Mouse (Mus musculus) hindbrain, embryonic 16.5 days (tissue): ENCODE results near the gene Rcan1. TPM values are rescaled to one million over a fixed set of nuclear protein-coding genes. Genes with fewer than 3 reads are reported as not detected.

Experiments
- ATAC-seq: fragments of 200-750 bp; cut with Nextera tagmentation; 2 replicates; pipeline ENCODE4 v1.8.0; 2017; ENCODE audit warnings: moderate TSS enrichment, moderate library complexity
- H3K27ac ChIP-seq: fragments of 300-500 bp; sonication (generic); 2 replicates; pipeline ENCODE4 v1.5.1; 2014; ENCODE audit warnings: low read depth, mild to moderate bottlenecking, control low read depth, low read length, moderate library complexity
- H3K27me3 ChIP-seq: fragments of 300-500 bp; sonication (generic); replicated peaks from 2 replicates; pipeline ENCODE4 v1.6.1; 2014; ENCODE audit warnings: low read length; ENCODE audit not compliant: control insufficient read depth, insufficient read depth
- H3K36me3 ChIP-seq: fragments of 300-500 bp; sonication (generic); 2 replicates; pipeline ENCODE4 v1.6.1; 2014; ENCODE audit warnings: mild to moderate bottlenecking, low read length, moderate library complexity, mixed read lengths; ENCODE audit not compliant: control insufficient read depth, insufficient read depth
- H3K4me1 ChIP-seq: fragments of 300-500 bp; sonication (generic); 2 replicates; pipeline ENCODE4 v1.6.1; 2014; ENCODE audit warnings: low read depth, low read length; ENCODE audit not compliant: control insufficient read depth, insufficient read depth
- H3K4me2 ChIP-seq: fragments of 300-500 bp; sonication (generic); 2 replicates; pipeline ENCODE4 v1.6.1; 2014; ENCODE audit warnings: mild to moderate bottlenecking, low read length, control low read depth, moderate library complexity
- H3K4me3 ChIP-seq: fragments of 300-500 bp; sonication (generic); 2 replicates; pipeline ENCODE4 v1.5.1; 2014; ENCODE audit warnings: mild to moderate bottlenecking, low read length, control low read depth, moderate library complexity
- H3K9ac ChIP-seq: fragments of 300-500 bp; sonication (generic); 2 replicates; pipeline ENCODE4 v1.6.1; 2014; ENCODE audit warnings: low read depth, mild to moderate bottlenecking, control low read depth, low read length, moderate library complexity
- H3K9me3 ChIP-seq: fragments of 300-500 bp; sonication (generic); 2 replicates; pipeline ENCODE4 v1.6.1; 2014; ENCODE audit warnings: mild to moderate bottlenecking, low read length, moderate library complexity; ENCODE audit not compliant: control insufficient read depth
- WGBS: fragments of 180-500 bp; shearing (Covaris S2); extraction: QIAGEN DNeasy Blood & Tissue Kit; methylation state at CpG from one replicate; pipeline ENCODE4 v1.1.7; 2014; 5-methylcytosine and 5-hydroxymethylcytosine counted together
- polyA plus RNA-seq: library from polyadenylated mRNA; unstranded; fragments of >200 nt; fragmentation: Nextera tagmentation; extraction: Ambion mirVana; gene quantifications from 2 replicates; pipeline ENCODE4 v1.2.1, GENCODE M21; 2015

The Rcan1 gene
- polyA plus RNA-seq, 1 experiment from 2014 or later, result 75.7 TPM

- 90% methylated on average over 8 of the region's 8 CpGs for WGBS
- Histone ChIP-seq H3K27me3 (peaks cover 15% of the 10 kb centered on the region), H3K9me3 (no peaks in the 10 kb centered on the region), H3K9ac (no peak overlapping the region), H3K36me3 (no peaks in the 10 kb centered on the region), H3K4me2 (no peak overlapping the region), H3K4me1 (peaks cover 10% of the 10 kb centered on the region), H3K4me3 (no peak overlapping the region), H3K27ac (no peak overlapping the region)
- ATAC-seq, result no peak
These were observed 29.9 kb upstream of the Rcan1 start for GRCm38 (mm10) chr16:92500534-92500933.

DNA sequence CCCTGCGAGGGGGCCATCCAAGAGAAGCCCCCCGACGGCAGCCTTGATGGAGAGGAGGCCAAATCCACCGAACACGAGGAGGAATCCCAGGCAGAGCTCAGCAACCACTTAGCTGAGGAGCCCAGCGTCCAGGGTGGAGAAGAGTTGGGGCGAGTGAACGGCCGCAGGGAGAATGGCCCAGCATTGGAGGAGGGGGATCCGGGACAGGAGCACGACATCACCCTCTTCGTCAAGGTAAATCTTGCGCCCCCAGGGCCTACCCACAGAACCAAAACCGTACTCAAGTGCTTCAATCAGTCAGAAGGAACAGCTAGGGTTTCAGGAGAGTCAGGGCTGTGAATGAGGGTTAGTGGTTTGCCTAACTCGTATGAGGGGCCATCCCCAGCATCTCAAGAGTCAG, 28.7 kb upstream of the Rcan1 start:
- Histone ChIP-seq H3K27me3 (peaks cover 15% of the 10 kb centered on the region), H3K4me2 (peak overlapping the region; percentile 94), H3K4me3 (peak overlapping the region; percentile 50), H3K36me3 (no peaks in the 10 kb centered on the region), H3K9me3 (no peaks in the 10 kb centered on the region), H3K27ac (no peak overlapping the region), H3K4me1 (peaks cover 10% of the 10 kb centered on the region), H3K9ac (peak overlapping the region; percentile 64)
- WGBS, result 21% methylated on average over 15 of the region's 15 CpGs
- ATAC-seq, result no peak

DNA sequence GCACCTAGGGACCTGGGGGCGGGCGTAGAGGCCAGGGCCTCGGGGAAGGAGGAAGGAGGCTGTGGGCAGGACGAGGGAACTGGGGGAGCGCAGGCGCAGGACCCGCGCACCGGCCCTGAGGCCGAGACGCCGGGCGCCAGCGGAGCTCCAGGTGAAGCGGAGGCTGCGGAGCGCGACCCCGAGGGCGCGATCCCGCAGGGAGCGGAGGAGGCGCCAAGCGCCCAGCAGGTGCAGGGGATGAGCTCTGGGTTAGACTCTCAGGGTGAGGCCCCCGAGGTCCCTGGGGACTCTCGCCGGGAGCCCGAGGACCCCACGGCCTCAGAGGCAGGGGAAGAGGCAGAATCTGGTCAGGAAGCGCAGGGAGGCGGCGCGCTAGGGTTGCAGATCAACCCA, 27.9 kb upstream of the Rcan1 start:
- Histone ChIP-seq H3K9ac (peak overlapping the region; percentile 64), H3K9me3 (no peaks in the 10 kb centered on the region), H3K4me1 (peaks cover 10% of the 10 kb centered on the region), H3K4me3 (peak overlapping the region; percentile 50), H3K36me3 (no peaks in the 10 kb centered on the region), H3K27ac (no peak overlapping the region; the same call in 1 of the 2 replicates), H3K4me2 (peak overlapping the region; percentile 94), H3K27me3 (peaks cover 15% of the 10 kb centered on the region)
- ATAC-seq, result 0 out of 2 replicates have a peak, but pooled peaks have one; percentile 34
- WGBS, result 1% methylated on average over 34 of the region's 34 CpGs

- Histone ChIP-seq H3K9me3 (no peaks in the 10 kb centered on the region), H3K36me3 (no peaks in the 10 kb centered on the region), H3K4me3 (peak overlapping the region; percentile 50), H3K27ac (no peak overlapping the region; the same call in 1 of the 2 replicates), H3K27me3 (peaks cover 15% of the 10 kb centered on the region), H3K9ac (peak overlapping the region; percentile 64), H3K4me2 (peak overlapping the region; percentile 94), H3K4me1 (peaks cover 10% of the 10 kb centered on the region)
- 8% methylated on average over 26 of the region's 26 CpGs for WGBS
- no peak for ATAC-seq
These were observed 27.4 kb upstream of the Rcan1 start for GRCm38 (mm10) chr16:92497851-92498588.

DNA sequence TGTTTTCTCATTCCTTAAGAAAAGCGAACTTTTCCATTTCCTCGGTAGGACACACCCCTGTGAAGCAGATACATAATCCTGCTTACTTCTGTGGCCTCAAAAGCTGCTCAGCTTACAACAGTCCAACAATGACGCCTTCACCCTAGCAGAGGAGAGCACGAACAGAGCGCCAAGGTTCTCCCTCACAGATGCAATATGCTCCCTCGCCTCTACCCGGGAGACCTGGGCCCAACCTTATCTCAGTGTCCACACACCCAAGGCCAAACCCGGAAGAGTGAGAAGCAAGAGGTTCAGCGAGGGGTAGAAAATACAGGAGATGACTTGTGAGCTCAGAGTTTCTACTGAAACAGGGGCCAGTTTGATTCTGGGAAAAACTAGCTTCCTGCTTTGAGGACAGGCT, 18.7 kb upstream of the Rcan1 start:
- no peaks in the 10 kb centered on the region; the same call in 1 of the 2 replicates for H3K27me3 ChIP-seq
- H3K27ac ChIP-seq, result no peak overlapping the region
- 86% methylated on average over 9 of the region's 9 CpGs for whole genome bisulfite sequencing
- H3K4me3 ChIP-seq, result no peak overlapping the region
- H3K4me2 ChIP-seq, result no peak overlapping the region
- 0 out of 2 replicates have a peak, but pooled peaks cover 2% of the 10 kb centered on the region for H3K9me3 ChIP-seq
- H3K9ac ChIP-seq, result no peak overlapping the region
- H3K4me1 ChIP-seq, result no peaks in the 10 kb centered on the region
- no peaks in the 10 kb centered on the region for H3K36me3 ChIP-seq
- no peak for ATAC-seq

- Histone ChIP-seq H3K4me3 (no peak overlapping the region), H3K27ac (no peak overlapping the region), H3K4me1 (no peaks in the 10 kb centered on the region), H3K4me2 (no peak overlapping the region), H3K36me3 (no peaks in the 10 kb centered on the region), H3K9ac (no peak overlapping the region), H3K9me3 (0 out of 2 replicates have a peak, but pooled peaks cover 2% of the 10 kb centered on the region), H3K27me3 (no peaks in the 10 kb centered on the region; the same call in 1 of the 2 replicates)
- ATAC-seq, result no peak
- 94% methylated on average over 5 of the region's 5 CpGs for WGBS
These were observed 17.8 kb upstream of the Rcan1 start for GRCm38 (mm10) chr16:92488456-92488855.

- H3K9ac ChIP-seq, result no peak overlapping the region
- 55% methylated on average over 4 of the region's 4 CpGs for WGBS
- H3K27me3 ChIP-seq, result no peaks in the 10 kb centered on the region; the same call in 1 of the 2 replicates
- H3K9me3 ChIP-seq, result 0 out of 2 replicates have a peak, but pooled peaks cover 2% of the 10 kb centered on the region
- H3K4me1 ChIP-seq, result no peaks in the 10 kb centered on the region
- H3K27ac ChIP-seq, result no peak overlapping the region
- no peak overlapping the region for H3K4me2 ChIP-seq
- H3K36me3 ChIP-seq, result no peaks in the 10 kb centered on the region
- no peak overlapping the region for H3K4me3 ChIP-seq
- ATAC-seq, result no peak
These were observed 16.8 kb upstream of the Rcan1 start for GRCm38 (mm10) chr16:92487489-92487888.

DNA sequence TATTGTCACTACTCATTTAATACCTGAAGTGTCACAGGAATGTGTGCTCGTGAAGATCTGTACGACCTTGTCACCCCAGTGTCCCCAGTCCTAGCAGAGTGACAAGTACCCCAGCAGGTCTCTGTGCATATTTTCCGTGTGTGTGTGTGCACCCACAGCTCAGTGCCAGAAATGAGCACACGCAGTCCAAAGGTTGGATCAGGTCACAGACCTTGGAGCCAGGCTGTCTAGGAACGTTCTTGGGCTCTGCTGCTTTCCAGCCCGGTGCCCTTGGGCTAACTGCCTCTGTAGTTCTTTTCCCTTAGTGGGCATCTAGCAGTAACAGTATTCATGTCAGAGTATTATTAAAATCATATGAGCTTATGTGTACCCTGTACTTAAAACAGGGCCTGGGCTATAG, 16.4 kb upstream of the Rcan1 start:
- no peak overlapping the region for H3K4me2 ChIP-seq
- H3K4me3 ChIP-seq, result no peak overlapping the region
- H3K9ac ChIP-seq, result no peak overlapping the region
- no peak for ATAC-seq
- WGBS, result 90% methylated on average over 6 of the region's 6 CpGs
- no peaks in the 10 kb centered on the region for H3K4me1 ChIP-seq
- H3K27ac ChIP-seq, result no peak overlapping the region
- H3K36me3 ChIP-seq, result no peaks in the 10 kb centered on the region
- 0 out of 2 replicates have a peak, but pooled peaks cover 2% of the 10 kb centered on the region for H3K9me3 ChIP-seq
- no peaks in the 10 kb centered on the region; the same call in 1 of the 2 replicates for H3K27me3 ChIP-seq

GRCm38 (mm10) chr16:92485436-92485835, 14.8 kb upstream of the Rcan1 start, which contains the start of gene Clic6:
Gene Clic6 (plus strand): TSS chr16:92485736.
- Histone ChIP-seq H3K4me1 (no peaks in the 10 kb centered on the region), H3K4me3 (no peak within 1 kb of the TSS), H3K27me3 (no peaks in the 10 kb centered on the region; the same call in 1 of the 2 replicates), H3K27ac (no peak within 1 kb of the TSS), H3K9ac (no peak within 1 kb of the TSS), H3K36me3 (no peaks in the 10 kb centered on the region), H3K9me3 (0 out of 2 replicates have a peak, but pooled peaks cover 2% of the 10 kb centered on the region), H3K4me2 (no peak within 1 kb of the TSS)
- WGBS, result 85% methylated on average over 5 of the region's 5 CpGs
- ATAC-seq, result no peak
